Mouse (Mus musculus): Measurements from ENCODE around the gene Mnt. TPM values are rescaled to one million over a fixed set of nuclear protein-coding genes. Genes with fewer than 3 reads are reported as not detected.

The Mnt gene
- polyA plus RNA-seq, 2 experiments, result 1.2 to 2.5 TPM

DNA sequence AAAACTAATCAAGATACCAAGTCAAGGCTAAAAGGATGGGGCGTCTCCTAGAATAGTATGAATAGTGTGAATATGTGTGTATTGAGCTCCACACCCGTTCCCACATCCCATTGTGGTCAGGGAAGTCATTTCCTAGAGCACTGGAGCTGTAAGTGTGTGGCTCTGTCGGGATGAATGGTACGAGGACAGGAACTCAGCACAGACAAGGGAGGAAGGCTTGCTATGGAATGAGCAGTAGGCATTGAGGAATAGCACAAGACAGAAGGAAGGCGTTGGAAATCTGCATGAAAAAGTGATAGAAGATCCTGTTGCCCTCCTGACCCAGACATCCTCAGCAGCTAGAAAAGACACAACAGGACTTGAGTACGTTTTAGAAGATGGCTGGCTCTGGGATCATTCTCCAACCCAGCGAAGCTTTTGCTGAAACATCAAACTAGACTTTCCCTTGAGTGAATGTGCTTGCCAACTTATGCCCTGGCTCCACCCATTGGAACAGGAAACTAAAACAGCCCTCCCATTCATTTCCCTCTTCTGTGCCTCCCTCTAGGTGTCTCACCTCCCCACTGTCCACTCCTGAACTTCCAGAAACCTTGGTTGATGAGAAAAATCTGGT lies 2.8 kb upstream of the Mnt start:
- H3K4me2 ChIP-seq (ENCODE audit: low read depth), result peak overlapping the region; percentile 100; the same call in 1 of the 2 replicates

GRCm38 (mm10) chr11:74828404-74828931 lies 2.3 kb upstream of the Mnt start:
- Histone ChIP-seq H3K4me2 (ENCODE audit: low read depth) (peak overlapping the region; percentile 100), H3K4me3 (ENCODE audit: insufficient read depth in 1 of 2, low read depth in 2 of 2, low read length in 2 of 2) (no peak overlapping the region), H3K27me3 (ENCODE audit: control insufficient read depth, insufficient read depth, low read length) (no peaks in the 10 kb centered on the region), H3K36me3 (replicated peaks; ENCODE audit: control insufficient read depth, insufficient read depth, low read depth) (no peaks in the 10 kb centered on the region), H3K4me1 (replicated peaks; ENCODE audit: control insufficient read depth in 2 of 2, insufficient read depth in 2 of 2, low read length in 1 of 2) (peaks cover 25 to 41% of the 10 kb centered on the region in 2 experiments), H3K9me3 (ENCODE audit: control insufficient read depth, low read length) (no peaks in the 10 kb centered on the region), H3K9ac (replicated peaks) (0 out of 2 replicates have a peak overlapping the region, but pooled peaks have one; percentile 6), H3K27ac (no peak overlapping the region)
- WGBS (ENCODE audit: insufficient replicate concordance), result 56% methylated on average over 2 of the region's 2 CpGs
- TF ChIP-seq CTCF (IDR thresholded peaks at IDR 0.05; ENCODE audit: low read depth) (peak; percentile 26; the same call in 1 of the 2 replicates), EP300 (IDR thresholded peaks at IDR 0.05; ENCODE audit: low read depth) (no peak)
- ATAC-seq (ENCODE audit: insufficient read depth) (no peak), DNase-seq (ENCODE audit: low read depth in 3 of 3, low spot score in 3 of 3) (no peak)

More for the DNA sequence above, 2.8 kb upstream of the Mnt start:
- no peak overlapping the region for H3K4me3 ChIP-seq (ENCODE audit: insufficient read depth in 1 of 2, low read depth in 2 of 2, low read length in 2 of 2)
- peaks cover 20 to 37% of the 10 kb centered on the region in 2 experiments for H3K4me1 ChIP-seq (replicated peaks; ENCODE audit: control insufficient read depth in 2 of 2, insufficient read depth in 2 of 2, low read length in 1 of 2)
- 51% methylated on average over 7 of the region's 7 CpGs for WGBS (ENCODE audit: insufficient replicate concordance)
- no peak overlapping the region for H3K27ac ChIP-seq
- no peaks in the 10 kb centered on the region for H3K9me3 ChIP-seq (ENCODE audit: control insufficient read depth, low read length)
- H3K27me3 ChIP-seq (ENCODE audit: control insufficient read depth, insufficient read depth, low read length), result no peaks in the 10 kb centered on the region
- H3K9ac ChIP-seq (replicated peaks), result 0 out of 2 replicates have a peak overlapping the region, but pooled peaks have one; percentile 6
- H3K36me3 ChIP-seq (replicated peaks; ENCODE audit: control insufficient read depth, insufficient read depth, low read depth), result no peaks in the 10 kb centered on the region
- TF ChIP-seq EP300 (IDR thresholded peaks at IDR 0.05; ENCODE audit: low read depth) (no peak), CTCF (IDR thresholded peaks at IDR 0.05; ENCODE audit: low read depth) (no peak)
- ATAC-seq (ENCODE audit: insufficient read depth) (no peak), DNase-seq (ENCODE audit: low read depth in 3 of 3, low spot score in 3 of 3) (no peak)

DNA sequence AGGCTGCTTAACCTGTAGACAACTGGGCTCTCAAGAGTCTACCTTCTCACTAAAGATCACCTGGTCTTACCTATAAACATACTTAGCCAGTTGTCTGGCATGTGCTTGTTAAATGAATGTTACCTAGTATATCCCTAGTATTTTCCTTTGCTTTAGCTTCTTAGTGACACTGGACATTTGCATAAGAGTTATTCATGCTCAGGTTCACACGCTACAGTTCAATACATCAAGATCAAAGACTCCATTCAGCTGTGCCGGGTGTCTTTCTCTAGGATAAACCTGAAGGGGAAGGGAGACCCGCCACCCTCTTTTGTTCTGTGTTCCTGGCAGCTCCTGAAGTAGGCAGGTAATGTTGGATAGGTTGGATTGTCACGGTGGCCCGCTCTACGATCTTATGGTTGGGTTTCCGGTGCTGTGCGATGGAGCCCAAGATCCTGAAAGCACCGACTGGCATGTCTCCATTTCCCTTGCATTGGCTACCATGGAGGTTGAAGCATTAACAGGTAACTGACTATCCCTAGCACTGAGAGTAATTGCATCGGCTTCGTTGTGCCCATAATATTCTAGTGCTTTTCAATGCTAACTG lies 1.7 kb upstream of the Mnt start:
- no peak for ATAC-seq (ENCODE audit: insufficient read depth)
- Histone ChIP-seq H3K9ac (replicated peaks) (peak overlapping the region; percentile 66), H3K36me3 (replicated peaks; ENCODE audit: control insufficient read depth, insufficient read depth, low read depth) (no peaks in the 10 kb centered on the region), H3K4me3 (ENCODE audit: insufficient read depth in 1 of 2, low read depth in 2 of 2, low read length in 2 of 2) (peak overlapping the region; percentile 79 to 84), H3K4me2 (ENCODE audit: low read depth) (peak overlapping the region; percentile 100), H3K27ac (peak overlapping the region; percentile 91), H3K9me3 (ENCODE audit: control insufficient read depth, low read length) (no peaks in the 10 kb centered on the region), H3K27me3 (ENCODE audit: control insufficient read depth, insufficient read depth, low read length) (no peaks in the 10 kb centered on the region), H3K4me1 (replicated peaks; ENCODE audit: control insufficient read depth in 2 of 2, insufficient read depth in 2 of 2, low read length in 1 of 2) (peaks cover 28 to 47% of the 10 kb centered on the region in 2 experiments)
- 22% methylated on average over 11 of the region's 11 CpGs for WGBS (ENCODE audit: insufficient replicate concordance)
- no peak for TF ChIP-seq CTCF (IDR thresholded peaks at IDR 0.05; ENCODE audit: low read depth)
- no peak for TF ChIP-seq EP300 (IDR thresholded peaks at IDR 0.05; ENCODE audit: low read depth)
- no peak for DNase-seq (ENCODE audit: low read depth in 3 of 3, low spot score in 3 of 3)

GRCm38 (mm10) chr11:74829812-74830211 lies 908 bp upstream of the Mnt start:
- under 1% methylated on average over 20 of the region's 20 CpGs for whole genome bisulfite sequencing (ENCODE audit: insufficient replicate concordance)
- Histone ChIP-seq H3K9ac (replicated peaks) (peak overlapping the region; percentile 66), H3K4me1 (replicated peaks; ENCODE audit: control insufficient read depth in 2 of 2, insufficient read depth in 2 of 2, low read length in 1 of 2) (peaks cover 32 to 54% of the 10 kb centered on the region in 2 experiments), H3K27me3 (ENCODE audit: control insufficient read depth, insufficient read depth, low read length) (no peaks in the 10 kb centered on the region), H3K27ac (peak overlapping the region; percentile 91), H3K4me2 (ENCODE audit: low read depth) (peak overlapping the region; percentile 100), H3K36me3 (replicated peaks; ENCODE audit: control insufficient read depth, insufficient read depth, low read depth) (no peaks in the 10 kb centered on the region), H3K4me3 (ENCODE audit: insufficient read depth in 1 of 2, low read depth in 2 of 2, low read length in 2 of 2) (peak overlapping the region; percentile 79 to 84), H3K9me3 (ENCODE audit: control insufficient read depth, low read length) (no peaks in the 10 kb centered on the region)
- peak; percentile 74 to 80 (median 76) for DNase-seq (ENCODE audit: low read depth in 3 of 3, low spot score in 3 of 3)
- ATAC-seq (ENCODE audit: insufficient read depth), result peak; percentile 50
- TF ChIP-seq EP300 (IDR thresholded peaks at IDR 0.05; ENCODE audit: low read depth) (no peak), CTCF (IDR thresholded peaks at IDR 0.05; ENCODE audit: low read depth) (peak; percentile 63)

- Histone ChIP-seq H3K27ac (peak overlapping the region; percentile 91), H3K4me1 (replicated peaks; ENCODE audit: control insufficient read depth in 2 of 2, insufficient read depth in 2 of 2, low read length in 1 of 2) (peaks cover 31 to 54% of the 10 kb centered on the region in 2 experiments), H3K4me2 (ENCODE audit: low read depth) (peak overlapping the region; percentile 100), H3K27me3 (ENCODE audit: control insufficient read depth, insufficient read depth, low read length) (no peaks in the 10 kb centered on the region), H3K9ac (replicated peaks) (peak overlapping the region; percentile 66), H3K9me3 (ENCODE audit: control insufficient read depth, low read length) (no peaks in the 10 kb centered on the region), H3K36me3 (replicated peaks; ENCODE audit: control insufficient read depth, insufficient read depth, low read depth) (no peaks in the 10 kb centered on the region), H3K4me3 (ENCODE audit: insufficient read depth in 1 of 2, low read depth in 2 of 2, low read length in 2 of 2) (peak overlapping the region; percentile 69 to 84)
- DNase-seq (ENCODE audit: low read depth in 3 of 3, low spot score in 3 of 3) (peak in 1 of 3 experiments; percentile 51), ATAC-seq (ENCODE audit: insufficient read depth) (no peak)
- TF ChIP-seq CTCF (IDR thresholded peaks at IDR 0.05; ENCODE audit: low read depth), result no peak
- TF ChIP-seq EP300 (IDR thresholded peaks at IDR 0.05; ENCODE audit: low read depth), result no peak
- under 1% methylated on average over 35 of the region's 35 CpGs for WGBS (ENCODE audit: insufficient replicate concordance)
These were observed 478 bp downstream of the Mnt start for GRCm38 (mm10) chr11:74831191-74831605.

All from liver, embryonic 14.5 days (tissue).